Mouse (Mus musculus) adrenal gland, adult 18-20 months (tissue): ENCODE data around the gene Kdm4b. TPM values are rescaled to one million over a fixed set of nuclear protein-coding genes. Genes with fewer than 3 reads are reported as not detected.

Source experiments
- DNase-seq, 2 experiments: peaks; one replicate each; pipeline ENCODE4 v3.0.0; 2021 to 2022; ENCODE audit warnings: low spot score in 2 of 2
- total RNA-seq, 2 experiments: library from RNA; stranded (reverse); gene quantifications; 1 replicate in 1 of 2; 2 replicates in 1 of 2; pipeline ENCODE4 v1.2.3; 2021

The Kdm4b gene
- total RNA-seq, 2 experiments from 2014 or later = 31.9 to 39.9 TPM

DNA sequence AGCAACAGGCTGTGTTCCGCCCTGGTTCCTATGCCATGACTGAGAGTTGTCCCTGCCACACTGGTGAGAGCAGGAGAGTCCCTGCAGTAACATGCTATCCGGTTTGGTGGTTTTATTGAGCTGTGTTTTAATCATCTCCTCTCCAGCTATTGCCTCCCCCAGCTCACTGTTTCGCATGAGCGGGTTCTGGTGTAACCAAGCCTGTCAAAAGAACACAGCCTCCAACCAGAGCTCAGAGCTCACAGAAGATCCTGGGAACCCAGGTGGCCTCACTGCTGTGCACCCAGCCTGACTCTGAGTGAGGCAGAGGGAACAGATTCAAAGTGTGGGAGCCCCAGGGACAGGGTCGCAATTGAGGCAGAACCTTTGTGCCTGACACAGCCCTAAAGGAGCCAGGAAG lies 55.3 kb downstream of the Kdm4b start:
- no peak for DNase-seq

DNA sequence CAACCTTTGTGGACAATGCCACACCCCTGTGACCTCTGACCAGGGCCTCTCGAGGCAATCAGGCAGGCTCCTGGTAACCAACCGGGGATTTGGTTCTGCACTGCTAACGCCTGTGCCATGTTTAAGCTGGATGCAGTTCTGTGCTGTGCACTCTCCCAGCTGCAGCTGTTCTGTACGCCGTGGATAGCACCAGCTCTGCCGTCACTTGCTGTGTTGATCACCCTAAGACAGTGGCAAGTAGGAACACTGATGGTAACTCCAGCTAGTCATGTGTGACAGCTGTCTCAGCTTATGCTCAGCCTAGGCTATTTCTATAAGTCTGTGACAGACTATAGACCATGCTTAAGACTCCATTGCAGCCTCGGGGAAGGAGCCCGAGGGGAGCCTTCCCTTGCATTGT lies 57.1 kb downstream of the Kdm4b start:
- no peak for DNase-seq

DNA sequence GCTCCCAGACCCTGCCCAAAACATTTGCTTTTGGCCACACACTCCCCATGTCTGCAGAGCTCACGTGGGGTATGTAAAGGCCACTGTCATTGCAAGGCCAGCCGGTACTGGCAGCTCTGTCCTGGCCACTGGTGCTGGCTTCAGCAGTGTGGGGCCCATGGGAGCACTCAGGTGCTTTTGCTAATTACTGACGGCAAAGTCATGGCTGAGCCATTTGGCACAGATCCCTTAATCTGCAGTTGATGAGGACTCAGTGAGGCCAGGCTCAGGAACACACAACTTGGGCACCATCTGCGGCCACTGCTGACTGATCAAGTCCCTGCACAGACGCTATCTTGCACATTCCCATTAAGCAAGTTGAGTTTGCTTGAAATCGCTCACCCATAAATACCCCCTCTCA lies 59.0 kb downstream of the Kdm4b start:
- DNase-seq = no peak

DNA sequence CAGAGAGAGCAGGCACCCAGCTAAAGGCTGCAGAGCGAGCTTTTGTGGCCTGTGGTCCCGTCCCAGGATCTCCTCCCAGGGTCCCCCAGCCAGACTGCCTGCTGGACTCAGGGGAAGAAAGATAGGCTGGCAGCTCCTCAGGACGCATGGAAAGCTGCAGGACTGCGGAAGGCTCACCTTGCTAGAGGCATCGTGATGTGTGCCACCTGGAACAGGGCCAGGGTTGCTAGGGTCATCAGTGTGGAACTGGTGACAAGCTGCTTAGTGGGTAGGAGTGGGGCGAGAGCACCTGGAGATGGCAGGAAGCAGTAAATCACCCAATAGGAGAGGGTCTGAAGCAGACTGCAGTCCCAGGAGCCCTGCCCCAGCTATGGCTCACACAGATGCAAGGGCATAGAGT lies 61.8 kb downstream of the Kdm4b start:
- DNase-seq = no peak

DNA sequence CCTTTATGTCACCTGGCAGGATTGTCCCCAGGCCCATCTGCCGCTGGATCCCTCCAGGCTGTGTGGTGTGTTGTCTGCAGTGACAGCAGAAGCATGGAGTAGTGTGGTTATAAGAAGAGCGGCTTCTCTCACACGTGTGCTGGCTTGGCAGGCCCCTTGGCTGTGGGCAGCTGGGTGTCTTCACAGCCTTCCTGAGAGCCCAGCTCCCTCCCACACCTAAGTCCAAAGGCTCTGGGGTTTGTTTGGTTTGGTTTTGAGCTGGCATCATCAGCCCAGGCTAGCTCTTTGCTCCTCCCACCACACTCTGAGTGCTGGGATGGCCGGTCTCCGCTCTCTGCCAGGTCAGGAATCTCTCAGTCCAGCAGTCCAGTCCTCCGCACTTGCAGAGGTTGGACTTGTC lies 67.4 kb downstream of the Kdm4b start:
- no peak for DNase-seq

DNA sequence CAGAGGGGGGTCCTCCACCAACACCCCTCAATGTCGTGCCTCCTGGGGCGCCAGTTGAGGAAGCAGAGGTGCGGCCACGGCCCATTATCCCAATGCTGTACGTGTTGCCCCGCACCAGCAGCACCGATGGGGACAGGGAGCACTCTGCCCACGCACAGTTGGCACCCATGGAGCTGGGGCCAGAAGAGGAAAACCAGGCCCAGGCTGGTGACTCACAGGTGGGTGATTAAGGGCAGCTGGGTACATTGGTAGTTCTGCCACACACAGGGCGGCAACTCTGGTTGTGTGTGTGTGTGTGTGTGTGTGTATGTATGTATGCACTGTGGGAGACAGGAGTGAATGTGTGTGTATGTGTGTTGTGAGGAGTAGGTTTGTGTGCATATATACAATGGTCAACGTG lies 68.0 kb downstream of the Kdm4b start:
- DNase-seq = no peak

DNA sequence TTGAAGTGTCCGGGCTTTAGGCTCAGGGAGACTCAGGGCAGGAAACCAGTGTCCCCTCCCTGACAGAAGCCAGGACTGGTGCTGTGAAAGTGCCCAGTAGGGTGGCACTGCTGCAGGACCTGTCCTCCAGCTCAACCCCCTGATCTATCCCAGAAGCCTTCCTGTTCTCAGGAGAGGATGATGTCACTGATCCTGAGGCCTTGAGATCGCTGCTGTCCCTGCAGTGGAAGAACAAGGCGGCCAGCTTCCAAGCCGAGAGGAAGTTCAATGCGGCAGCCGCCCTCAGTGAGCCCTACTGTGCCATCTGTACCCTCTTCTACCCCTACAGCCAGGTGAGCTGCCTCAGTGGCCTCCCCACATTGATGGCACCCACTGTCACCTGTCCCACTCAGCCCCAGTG lies 70.2 kb downstream of the Kdm4b start:
- DNase-seq = no peak

DNA sequence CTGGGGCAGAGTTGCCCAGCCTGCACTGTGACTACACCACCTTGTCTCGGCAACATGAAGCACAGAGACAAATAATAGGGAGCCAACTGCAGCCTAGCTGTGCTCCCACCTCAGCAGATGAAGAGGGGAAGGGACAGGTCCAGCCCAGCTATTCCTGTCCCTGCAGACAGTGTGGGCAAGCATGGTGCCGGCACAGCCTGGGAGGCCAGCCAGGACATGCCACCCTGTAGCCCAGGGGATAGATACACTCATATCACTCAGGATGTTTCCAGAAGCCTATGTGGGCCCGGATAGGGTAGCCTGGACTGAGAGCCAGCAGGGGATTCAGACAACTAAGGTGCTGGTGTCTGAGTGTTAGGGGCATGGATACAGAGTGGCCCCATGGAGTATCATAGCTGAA lies 74.4 kb downstream of the Kdm4b start:
- no peak for DNase-seq

DNA sequence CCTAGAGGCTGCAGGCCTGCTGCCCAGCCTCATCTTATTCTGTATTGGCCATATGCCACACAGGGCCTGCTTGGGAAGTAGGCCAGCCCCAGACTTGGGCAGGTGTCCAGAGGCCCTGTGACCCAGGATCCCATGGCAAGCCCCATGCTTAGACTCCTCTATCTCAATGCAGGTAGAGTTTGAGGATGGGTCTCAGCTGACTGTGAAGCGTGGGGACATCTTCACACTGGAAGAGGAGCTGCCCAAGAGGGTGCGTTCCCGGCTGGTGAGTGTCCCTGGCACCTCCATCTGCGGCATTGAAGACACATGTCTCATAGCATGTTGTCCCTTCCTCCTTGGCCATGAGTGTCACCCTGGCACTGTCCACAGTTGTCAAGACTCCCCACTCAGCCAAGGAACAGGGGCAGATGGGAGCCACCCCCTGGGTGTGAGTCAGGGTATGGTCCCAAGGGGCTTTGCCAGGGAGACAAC lies 75.2 kb downstream of the Kdm4b start:
- no peak for DNase-seq

DNA sequence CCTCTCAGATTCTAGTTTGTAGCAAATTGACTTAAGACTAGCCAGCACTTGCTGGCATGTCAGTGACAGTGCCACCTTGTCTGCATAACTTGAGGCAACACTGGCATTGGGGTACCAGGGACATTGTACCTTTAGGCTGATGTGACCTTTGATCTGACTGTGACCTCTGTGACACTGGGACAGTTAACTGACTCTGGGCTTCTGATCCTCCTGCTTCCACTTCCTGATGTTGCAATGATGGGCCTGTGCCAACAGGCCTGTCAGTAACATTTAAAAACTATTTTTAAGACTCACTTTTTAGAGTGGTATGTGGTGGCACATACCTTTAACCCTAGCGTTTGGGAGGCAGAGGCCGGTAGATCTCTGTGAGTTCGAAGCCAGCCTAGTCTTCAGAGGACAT lies 79.5 kb downstream of the Kdm4b start:
- DNase-seq = no peak

DNA sequence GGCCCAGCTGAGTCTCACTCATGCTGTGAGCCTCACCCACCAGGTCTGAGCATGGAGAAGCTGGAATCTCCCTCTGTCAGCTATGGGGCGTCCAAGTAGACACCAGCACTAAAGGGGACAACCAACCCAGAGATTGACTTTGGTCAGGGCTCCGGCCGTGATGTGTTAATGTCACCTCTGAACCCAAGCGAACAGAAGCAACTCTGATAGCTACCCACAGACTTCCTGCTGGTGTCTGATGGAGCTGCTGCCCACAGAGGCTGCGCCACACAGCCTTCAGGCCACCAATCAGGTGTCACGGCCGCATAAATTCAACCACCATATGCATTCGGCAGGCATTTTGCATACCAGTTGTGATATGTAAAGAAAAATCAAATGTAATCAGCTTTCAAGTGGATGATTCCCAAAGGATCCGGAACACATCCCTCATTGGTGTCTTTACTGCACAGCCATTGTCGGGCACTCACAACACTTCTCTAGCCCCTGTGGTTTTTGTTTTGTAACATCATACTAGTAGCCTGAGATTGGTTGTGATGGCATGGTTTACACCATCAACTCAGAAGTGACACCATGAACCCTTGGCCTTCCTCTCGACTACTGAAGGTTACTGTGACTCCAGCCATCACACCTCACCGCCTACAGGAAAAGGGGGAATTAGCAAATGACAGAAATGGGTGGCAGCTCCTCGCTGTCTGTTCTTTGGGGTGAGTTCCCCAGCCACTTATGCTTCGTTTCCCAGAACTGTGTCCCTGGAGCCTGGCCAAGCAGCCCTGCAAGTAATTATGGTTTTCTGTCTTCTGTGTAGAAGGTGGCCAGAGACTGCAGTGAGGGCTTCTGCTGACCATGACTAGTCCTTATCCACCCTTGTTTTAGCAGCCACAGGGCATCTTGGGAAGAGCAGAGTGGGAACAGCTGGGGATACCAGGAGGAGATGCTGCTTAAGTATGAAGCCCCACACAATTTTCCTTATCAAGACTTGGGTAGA lies 80.3 kb downstream of the Kdm4b start:
- DNase-seq = no peak

DNA sequence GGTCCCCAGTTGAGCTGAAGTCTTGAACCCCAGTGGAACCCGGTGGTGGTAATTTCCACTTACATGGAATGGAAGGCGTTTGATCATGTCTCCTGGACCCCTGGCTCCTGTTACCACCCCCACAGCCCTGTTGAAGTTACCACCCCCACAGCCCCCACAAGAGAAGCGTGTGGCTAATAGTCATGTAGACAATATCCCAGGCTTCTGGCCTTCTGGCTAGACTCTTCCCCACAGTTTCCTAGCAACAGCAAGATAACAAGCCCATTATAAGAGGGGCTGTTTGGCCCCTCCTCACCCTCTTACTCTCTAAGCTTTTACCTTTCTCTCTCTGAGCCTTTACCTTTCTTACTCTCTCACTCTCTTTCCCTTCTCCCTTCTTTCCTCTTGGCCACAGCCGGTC lies 81.0 kb downstream of the Kdm4b start:
- DNase-seq = no peak

DNA sequence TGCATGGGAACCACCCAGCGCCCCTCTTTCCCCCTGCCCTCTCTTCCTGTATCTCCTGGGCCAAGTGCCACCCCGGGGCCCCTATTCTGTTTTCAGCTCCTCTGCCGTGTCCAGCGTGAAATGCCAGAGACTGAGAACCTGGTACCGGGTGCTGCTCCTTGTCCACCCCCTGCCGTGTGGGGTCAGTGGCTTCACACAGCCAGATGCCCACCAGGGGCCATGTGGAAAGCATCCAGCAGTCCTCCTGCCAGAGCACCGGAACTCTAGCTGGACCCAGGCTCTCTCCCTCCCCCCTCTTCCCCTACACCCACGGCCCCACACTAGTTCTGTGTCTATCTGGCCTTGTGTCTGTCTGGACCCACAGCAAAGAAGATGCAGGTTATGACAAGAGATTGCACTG lies 81.5 kb downstream of the Kdm4b start:
- DNase-seq = no peak

DNA sequence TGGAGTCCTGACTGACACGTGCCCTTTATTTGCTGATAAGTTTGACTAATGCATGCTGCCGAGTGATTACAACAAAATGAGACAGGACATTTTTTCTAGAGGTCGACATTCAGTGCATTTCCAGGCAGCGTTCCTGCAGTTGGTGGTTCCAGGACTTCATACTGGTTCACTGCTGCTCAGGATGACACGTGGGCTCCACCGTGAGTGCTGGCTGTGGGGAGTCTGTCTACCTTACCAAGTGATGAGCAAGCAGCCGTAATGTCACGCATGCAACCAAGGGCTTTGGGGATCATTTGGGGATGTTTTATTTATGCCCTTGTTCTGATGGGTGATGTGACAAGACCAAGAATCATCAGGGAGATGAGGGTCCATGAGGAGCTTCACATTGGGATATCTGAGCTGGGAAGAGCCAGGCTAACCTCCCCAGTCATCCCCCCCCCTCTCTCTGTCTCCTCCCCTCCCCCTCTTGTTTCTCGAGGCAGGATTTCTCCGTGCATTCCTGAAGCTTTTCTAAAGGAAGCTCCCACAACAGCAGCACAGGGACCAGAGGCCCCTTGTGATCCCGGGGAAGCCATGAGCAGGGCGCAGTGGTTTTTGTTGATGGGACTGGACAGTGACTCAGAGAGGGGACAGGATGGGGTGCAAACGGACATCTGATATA lies 83.2 kb downstream of the Kdm4b start:
- no peak for DNase-seq

DNA sequence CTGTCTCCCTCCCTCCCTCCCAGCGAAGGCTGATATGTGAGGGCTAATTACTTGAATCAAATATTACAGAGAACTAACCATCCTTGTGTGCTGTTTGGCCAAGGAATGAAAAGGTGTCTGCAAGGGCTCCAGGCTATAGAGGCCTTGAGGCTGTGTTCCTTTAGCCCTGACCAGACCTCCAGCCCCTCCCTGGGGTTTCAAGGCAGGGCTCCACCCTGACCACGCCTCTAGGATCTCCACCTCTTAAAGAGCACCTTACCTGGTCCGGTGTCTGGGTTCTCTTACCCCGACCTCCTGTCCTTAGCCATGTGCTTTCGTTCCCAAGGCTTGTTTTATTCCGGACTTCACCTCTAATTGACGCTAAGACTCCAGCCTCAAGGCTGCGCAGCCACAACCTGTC lies 83.9 kb downstream of the Kdm4b start:
- no peak for DNase-seq

DNA sequence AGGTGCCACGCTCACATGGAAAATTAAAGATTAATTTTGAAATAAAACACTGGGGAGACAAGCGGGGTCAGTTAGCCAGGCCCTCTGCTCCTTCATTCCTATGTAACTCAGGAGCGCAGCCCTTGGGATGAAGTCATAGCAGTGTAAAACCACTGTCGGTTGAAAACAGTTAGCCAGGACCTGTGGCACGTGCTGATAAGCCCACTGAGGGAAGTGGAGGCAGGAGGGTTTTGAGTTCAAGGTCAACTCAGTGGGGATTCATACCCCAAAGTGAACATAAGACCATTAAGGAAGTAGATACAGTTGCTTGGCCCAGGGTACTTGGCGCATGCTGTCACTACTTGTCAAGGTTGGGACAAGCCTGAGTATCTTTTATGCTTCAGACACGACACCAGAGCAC lies 85.6 kb downstream of the Kdm4b start:
- no peak for DNase-seq

DNA sequence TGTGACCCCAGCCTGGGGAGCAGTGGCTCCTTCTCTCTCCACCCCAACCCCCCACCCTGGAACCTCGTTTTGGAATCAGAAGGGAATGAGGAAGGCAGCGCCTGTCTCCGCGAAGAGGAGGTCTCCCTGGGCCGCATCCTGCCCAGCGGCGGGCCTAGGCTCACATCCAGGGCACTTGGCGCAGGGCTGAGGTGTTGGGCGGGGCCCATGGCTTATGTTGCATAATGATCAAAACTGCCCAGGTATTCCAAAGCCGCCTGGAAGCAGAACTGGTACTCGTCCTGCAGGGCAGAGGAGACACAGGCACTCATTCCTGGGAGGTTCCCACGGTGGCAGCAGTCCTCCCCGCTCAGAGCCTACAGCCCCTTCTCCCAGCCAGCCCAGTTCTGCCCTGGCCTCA lies 87.3 kb downstream of the Kdm4b start:
- no peak for DNase-seq

DNA sequence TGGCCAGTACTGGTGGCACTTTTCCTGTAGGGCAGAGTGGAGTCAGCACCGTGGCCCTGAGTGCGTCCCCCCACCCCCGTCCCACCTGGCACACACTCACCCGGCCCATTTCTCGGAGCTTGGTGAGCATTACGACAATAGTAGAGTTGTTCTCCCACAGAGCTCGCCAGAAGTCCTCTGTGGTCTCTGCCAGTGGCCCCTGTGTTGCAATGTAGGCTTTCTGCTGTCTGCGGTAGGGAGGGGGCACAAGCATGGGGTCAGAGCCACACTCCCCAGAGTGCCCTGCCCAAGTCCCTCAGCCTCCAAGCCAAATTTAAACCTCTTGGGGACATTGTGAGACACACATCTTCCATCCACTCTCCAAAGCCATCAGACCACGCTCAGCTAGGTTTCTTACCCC lies 88.9 kb downstream of the Kdm4b start:
- DNase-seq = no peak

DNA sequence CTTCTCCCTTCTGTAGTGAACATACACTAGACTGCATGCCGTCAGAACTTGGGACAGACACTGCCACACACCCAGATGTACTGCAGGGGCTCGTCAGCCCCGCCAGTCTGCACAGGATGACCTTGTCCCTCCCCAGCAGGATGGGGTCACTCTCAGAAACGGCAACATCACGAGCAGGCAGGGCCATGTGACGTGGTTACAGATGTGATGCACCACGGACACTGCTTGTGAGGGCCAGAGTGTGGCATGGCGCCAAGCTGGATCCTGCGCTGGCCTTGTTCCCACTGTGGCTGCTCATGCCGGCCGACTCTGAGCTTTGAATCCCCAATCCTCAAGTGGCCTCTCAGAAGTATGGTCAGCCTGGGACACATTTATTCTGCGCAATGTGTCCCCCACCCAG lies 92.4 kb downstream of the Kdm4b start:
- DNase-seq = peak; percentile 54 to 76

DNA sequence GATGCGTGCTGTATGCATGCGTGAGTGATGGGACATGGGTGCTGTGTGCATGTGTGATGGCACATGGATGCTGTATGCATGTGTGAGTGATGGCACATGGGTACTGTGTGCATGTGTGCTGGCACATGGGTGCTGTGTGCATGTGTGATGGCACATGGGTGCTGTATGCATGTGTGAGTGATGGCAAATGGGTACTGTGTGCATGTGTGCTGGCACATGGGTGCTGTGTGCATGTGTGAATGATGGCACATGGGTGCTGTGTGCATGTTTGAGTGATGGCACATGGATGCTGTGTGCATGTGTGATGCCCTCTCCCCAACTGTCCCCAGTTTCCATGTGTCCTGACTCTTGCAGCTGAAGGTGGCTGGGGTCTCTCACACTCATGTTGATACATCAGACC lies 94.2 kb downstream of the Kdm4b start:
- DNase-seq = no peak

DNA sequence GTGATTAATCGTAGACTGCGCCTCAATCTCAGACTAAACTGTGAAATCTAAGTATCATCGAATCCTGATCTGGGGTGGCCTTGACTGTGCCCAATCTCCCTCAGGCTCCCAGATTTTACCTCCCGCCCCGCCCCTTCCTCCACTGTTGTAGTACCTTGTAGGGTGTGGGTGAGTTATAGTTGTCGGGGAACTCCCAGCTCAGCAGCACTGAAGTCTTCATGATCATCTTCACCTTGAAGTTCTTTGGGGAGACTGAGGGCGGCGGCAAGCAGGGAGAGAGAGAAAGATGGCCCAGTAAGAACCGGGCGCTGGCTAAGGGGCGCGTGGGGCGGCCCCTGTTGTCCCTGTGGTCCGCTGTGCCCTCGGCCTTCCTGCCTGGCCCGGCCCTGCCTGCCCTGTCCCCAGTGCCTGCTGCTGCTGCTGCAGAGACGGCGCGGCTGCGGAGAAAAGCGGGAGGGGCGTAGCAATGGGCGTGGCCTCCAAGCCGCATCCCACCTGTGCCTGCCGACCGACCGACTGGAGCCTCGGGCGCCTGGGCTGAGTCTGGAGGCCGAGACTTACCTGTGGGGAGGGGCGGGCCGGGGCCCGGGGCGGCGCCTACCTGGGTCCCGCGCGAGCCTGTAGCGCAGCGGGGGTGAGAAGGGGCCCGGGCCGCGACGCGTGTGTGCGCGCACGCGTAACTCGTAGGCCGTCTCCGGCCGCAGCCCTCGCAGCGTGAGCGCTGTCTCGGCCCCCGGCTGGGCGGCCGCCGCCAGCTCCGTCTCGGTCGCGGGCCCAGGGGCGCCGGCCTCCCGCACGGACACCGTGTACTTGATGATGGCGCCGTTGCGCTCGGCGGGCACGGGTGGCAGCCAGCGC lies 99.1 kb downstream of the Kdm4b start:
- DNase-seq = peak in 1 of 2 experiments; percentile 38

DNA sequence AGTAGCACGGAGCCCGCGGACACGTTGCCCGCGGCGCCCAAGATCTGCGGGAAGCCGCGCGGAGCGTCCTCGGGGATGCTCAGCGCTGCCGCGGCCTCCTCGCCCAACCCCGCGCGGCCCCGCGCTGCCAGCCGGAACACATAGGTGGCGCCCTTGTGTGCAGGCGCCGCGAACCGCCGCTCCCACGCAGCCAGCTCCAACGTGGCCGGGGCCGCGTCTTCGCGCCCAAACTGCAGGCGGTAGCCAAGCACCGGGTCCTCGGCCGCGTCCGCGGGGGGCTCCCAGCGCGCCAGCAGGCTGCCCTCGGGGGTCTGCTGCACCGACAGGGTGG lies 99.7 kb downstream of the Kdm4b start:
- peak; percentile 85 to 91 for DNase-seq
